Mouse (Mus musculus) CH12.LX (cell line): Measurements from ENCODE around the gene Podn. TPM values are rescaled to one million over a fixed set of nuclear protein-coding genes. Genes with fewer than 3 reads are reported as not detected.
"Not testable (repeated sequence)": the region's sequence is repeated elsewhere in the genome, so short reads cannot be mapped to it uniquely, and the experiment has no call there.

Experiments used
- DNase-seq: peaks from one replicate; pipeline ENCODE4 v3.0.0-alpha.2; 2013; ENCODE audit errors: extremely low read depth
- H3K27ac ChIP-seq: 2 replicates; pipeline ENCODE4 v1.5.1; 2012; ENCODE audit warnings: low read depth, mild to moderate bottlenecking, control low read depth, moderate library complexity; ENCODE audit not compliant: insufficient read depth
- H3K27me3 ChIP-seq: replicated peaks from 2 replicates; pipeline ENCODE3; 2012; ENCODE audit warnings: inconsistent platforms
- H3K36me3 ChIP-seq, 2 experiments: replicated peaks in 1 of 2; 2 replicates each; pipeline versions ENCODE3 to v1.6.1; 2012; ENCODE audit warnings: inconsistent platforms in 1 of 2, low read length in 1 of 2, mild to moderate bottlenecking in 1 of 2, mixed read lengths in 1 of 2, moderate library complexity in 1 of 2; ENCODE audit not compliant: control insufficient read depth in 1 of 2, insufficient read depth in 1 of 2
- H3K4me1 ChIP-seq, 2 experiments: 2 replicates each; pipeline ENCODE4 v1.6.1; 2012; ENCODE audit warnings: inconsistent platforms in 1 of 2, moderate library complexity in 1 of 2; ENCODE audit not compliant: insufficient read depth in 2 of 2, control insufficient read depth in 1 of 2
- H3K4me2 ChIP-seq: 2 replicates; pipeline ENCODE4 v1.6.1; 2012; ENCODE audit warnings: low read depth, mild to moderate bottlenecking, control low read depth; ENCODE audit not compliant: poor library complexity, insufficient read depth, severe bottlenecking
- H3K4me3 ChIP-seq, 3 experiments: fragments of 150-350 bp in 1 of 3; sonication (generic) in 1 of 3; replicated peaks in 1 of 3; 2 replicates each; pipeline versions ENCODE3 to v1.5.1; 2011 to 2012; ENCODE audit warnings: low read depth in 2 of 3, low read length in 2 of 3, mild to moderate bottlenecking in 2 of 3, moderate library complexity in 2 of 3, control low read depth in 1 of 3, improper control_type of control experiment in 1 of 3, inconsistent platforms in 1 of 3, mixed read lengths in 1 of 3; ENCODE audit not compliant: poor library complexity in 1 of 3
- H3K79me2 ChIP-seq: replicated peaks from 2 replicates; pipeline ENCODE4 v1.6.1; 2012; ENCODE audit warnings: mild to moderate bottlenecking, moderate library complexity; ENCODE audit not compliant: control insufficient read depth, poor library complexity, insufficient read depth, severe bottlenecking; ENCODE audit errors: extremely low read depth
- H3K9ac ChIP-seq: 2 replicates; pipeline ENCODE4 v1.6.1; 2012; ENCODE audit warnings: low read depth, mild to moderate bottlenecking, control low read depth, moderate library complexity; ENCODE audit not compliant: insufficient read depth
- H3K9me3 ChIP-seq: replicated peaks from 2 replicates; pipeline ENCODE3; 2012; ENCODE audit warnings: low read length, inconsistent platforms, mixed read lengths
- ELF1 ChIP-seq: IDR thresholded peaks from 2 replicates; pipeline ENCODE4 v1.6.1; 2014; ENCODE audit warnings: low read depth, mild to moderate bottlenecking, inconsistent platforms, low read length, improper control_type of control experiment
- HCFC1 ChIP-seq: IDR thresholded peaks from 2 replicates; pipeline ENCODE4 v1.6.1; 2012; ENCODE audit warnings: low read depth, mild to moderate bottlenecking, inconsistent platforms, low read length, improper control_type of control experiment
- IRF4 ChIP-seq: IDR thresholded peaks from 2 replicates; pipeline ENCODE4 v1.6.1; 2014; ENCODE audit warnings: low read depth, mild to moderate bottlenecking, inconsistent platforms, low read length, improper control_type of control experiment
- MAFK ChIP-seq: IDR thresholded peaks from 2 replicates; pipeline ENCODE4 v1.6.1; 2011; ENCODE audit warnings: low read length, improper control_type of control experiment; ENCODE audit not compliant: insufficient replicate concordance
- MAX ChIP-seq: IDR thresholded peaks from 2 replicates; pipeline ENCODE4 v1.6.1; 2011; ENCODE audit warnings: low read length, improper control_type of control experiment
- MEF2A ChIP-seq: IDR thresholded peaks from 2 replicates; pipeline ENCODE4 v1.6.1; 2014; ENCODE audit warnings: low read depth, mild to moderate bottlenecking, inconsistent platforms, low read length, improper control_type of control experiment, borderline replicate concordance
- MXI1 ChIP-seq: IDR thresholded peaks from 2 replicates; pipeline ENCODE4 v1.6.1; 2011; ENCODE audit warnings: mild to moderate bottlenecking, low read depth, low read length, improper control_type of control experiment
- NELFE ChIP-seq: IDR thresholded peaks from 2 replicates; pipeline ENCODE4 v1.6.1; 2011; ENCODE audit warnings: low read depth, low read length, improper control_type of control experiment
- NRF1 ChIP-seq: IDR thresholded peaks from 2 replicates; pipeline ENCODE4 v1.6.1; 2014; ENCODE audit warnings: low read depth, mild to moderate bottlenecking, inconsistent platforms, low read length, improper control_type of control experiment, moderate library complexity
- PAX5 ChIP-seq: IDR thresholded peaks from 2 replicates; pipeline ENCODE4 v1.6.1; 2012; ENCODE audit warnings: low read length, inconsistent platforms, mixed read lengths
- TCF12 ChIP-seq: IDR thresholded peaks from 2 replicates; pipeline ENCODE4 v1.6.1; 2014; ENCODE audit warnings: low read depth, mild to moderate bottlenecking, inconsistent platforms, low read length, improper control_type of control experiment
- UBTF ChIP-seq: IDR thresholded peaks from 2 replicates; pipeline ENCODE4 v1.6.1; 2012; ENCODE audit warnings: low read depth, mild to moderate bottlenecking, inconsistent platforms, low read length, improper control_type of control experiment, moderate library complexity
- USF1 ChIP-seq: IDR thresholded peaks from 2 replicates; pipeline ENCODE4 v1.6.1; 2014; ENCODE audit warnings: low read depth, mild to moderate bottlenecking, inconsistent platforms, low read length, improper control_type of control experiment
- USF2 ChIP-seq: conservative IDR thresholded peaks from 2 replicates; pipeline ENCODE4 v1.6.1; 2011; ENCODE audit warnings: low read depth, low read length, improper control_type of control experiment
- ZC3H11A ChIP-seq: IDR thresholded peaks from 2 replicates; pipeline ENCODE4 v1.6.1; 2012; ENCODE audit warnings: low read depth, mild to moderate bottlenecking, inconsistent platforms, low read length, improper control_type of control experiment
- dilution Hi-C: fragments of 300-500 bp; cut with MboI; formaldehyde crosslinking; loops from 2 replicates; pipeline ENCODE4 v1.14.3; 2020; ENCODE audit warnings: low sequenced_read_pairs; ENCODE audit not compliant: extremely low pct_unique_long_range_greater_than_20kb, extremely low pct_ligation_motif_present
- in situ Hi-C: fragments of 300-500 bp; cut with MboI; formaldehyde crosslinking; loops from 3 replicates; pipeline ENCODE4 v1.14.3; 2019; ENCODE audit warnings: low sequenced_read_pairs, low pct_ligation_motif_present, low pct_unique_long_range_greater_than_20kb, mixed read lengths
- polyA plus RNA-seq: library from polyadenylated mRNA; unstranded; fragments of >175 nt; gene quantifications from 2 replicates; pipeline ENCODE4 v1.2.1, GENCODE M21; 2012; ENCODE audit warnings: low read depth; ENCODE audit not compliant: insufficient read length
- total RNA-seq, 2 experiments: library from RNA; depleted of rRNA; stranded (reverse); fragments of 300-350 nt in 1 of 2; fragments of >200 nt in 1 of 2; gene quantifications; 2 replicates each; pipeline ENCODE4 v1.2.3; 2012 to 2014

Podn gene
- total and polyA plus RNA-seq, 3 experiments, result 0.04 TPM; not detected in 2

DNA sequence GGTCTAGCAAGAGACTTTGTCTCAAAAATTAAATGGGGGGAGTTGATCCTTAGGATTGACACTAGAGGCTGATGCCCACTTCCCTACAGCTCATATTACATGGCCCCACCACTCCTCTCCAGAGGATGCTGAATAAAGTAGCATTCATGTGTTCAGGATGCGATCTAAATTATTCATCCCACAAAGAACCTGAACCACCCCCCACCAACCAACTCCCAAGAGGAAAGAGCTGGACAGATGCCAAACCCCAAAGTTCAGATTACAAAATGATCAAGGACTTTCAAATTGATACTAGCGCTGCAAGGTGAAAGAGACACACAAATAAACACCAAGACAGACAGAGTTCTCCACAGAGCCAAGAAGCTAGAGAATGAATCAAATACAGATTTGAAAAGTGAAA is 16.5 kb downstream of the Podn start:
- Histone ChIP-seq H3K36me3 (peaks cover 3 to 48% of the 10 kb centered on the region in 2 experiments), H3K27ac (no peak overlapping the region), H3K4me1 (peaks cover 0 to 9% of the 10 kb centered on the region in 2 experiments; a peak in 2 of 4 replicates), H3K79me2 (no peaks in the 10 kb centered on the region), H3K27me3 (no peaks in the 10 kb centered on the region), H3K9me3 (peaks cover 2% of the 10 kb centered on the region), H3K4me3 (no peak overlapping the region)
- DNase-seq, result no peak
- dilution Hi-C loops, result no loop called here
- TF ChIP-seq MAX, result no peak
- no peak for TF ChIP-seq NRF1
- TF ChIP-seq MAFK, result no peak
- TF ChIP-seq NELFE, result no peak
- TF ChIP-seq MEF2A, result no peak
- no peak for TF ChIP-seq IRF4
- no peak for TF ChIP-seq TCF12
- TF ChIP-seq UBTF, result no peak
- no peak for TF ChIP-seq PAX5
- TF ChIP-seq, all 38 proteins: peak for 0
- no peak overlapping the region for H3K4me2 ChIP-seq
- H3K9ac ChIP-seq, result no peak overlapping the region
- in situ Hi-C loops, result no loop called here

DNA sequence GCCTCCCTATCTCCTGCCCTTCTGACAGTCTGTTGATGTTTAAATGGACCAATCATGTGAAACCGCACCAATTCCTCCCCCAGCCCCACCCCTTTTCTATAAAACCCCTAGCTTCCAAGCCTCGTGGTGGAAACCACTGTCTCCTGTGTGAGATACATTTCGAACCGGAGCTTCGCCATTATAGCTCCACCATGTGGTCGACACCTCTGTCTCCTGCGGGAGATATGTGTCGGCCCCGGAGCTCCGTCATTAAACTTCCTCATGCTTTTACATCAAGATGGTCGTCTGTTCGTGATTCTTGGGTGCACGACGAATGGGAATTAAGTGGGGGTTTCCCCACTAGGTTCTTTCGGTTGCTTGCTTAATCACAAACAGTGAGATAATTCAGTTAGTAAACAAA is 17.1 kb downstream of the Podn start:
- in situ Hi-C loops, H3K27ac ChIP-seq, dilution Hi-C loops, H3K4me1 ChIP-seq, H3K9ac ChIP-seq, H3K9me3 ChIP-seq, H3K4me2 ChIP-seq, H3K79me2 ChIP-seq, DNase-seq, H3K4me3 ChIP-seq, H3K27me3 ChIP-seq: not testable (repeated sequence)
- H3K36me3 ChIP-seq, result peaks cover 3 to 44% of the 10 kb centered on the region in 2 experiments

DNA sequence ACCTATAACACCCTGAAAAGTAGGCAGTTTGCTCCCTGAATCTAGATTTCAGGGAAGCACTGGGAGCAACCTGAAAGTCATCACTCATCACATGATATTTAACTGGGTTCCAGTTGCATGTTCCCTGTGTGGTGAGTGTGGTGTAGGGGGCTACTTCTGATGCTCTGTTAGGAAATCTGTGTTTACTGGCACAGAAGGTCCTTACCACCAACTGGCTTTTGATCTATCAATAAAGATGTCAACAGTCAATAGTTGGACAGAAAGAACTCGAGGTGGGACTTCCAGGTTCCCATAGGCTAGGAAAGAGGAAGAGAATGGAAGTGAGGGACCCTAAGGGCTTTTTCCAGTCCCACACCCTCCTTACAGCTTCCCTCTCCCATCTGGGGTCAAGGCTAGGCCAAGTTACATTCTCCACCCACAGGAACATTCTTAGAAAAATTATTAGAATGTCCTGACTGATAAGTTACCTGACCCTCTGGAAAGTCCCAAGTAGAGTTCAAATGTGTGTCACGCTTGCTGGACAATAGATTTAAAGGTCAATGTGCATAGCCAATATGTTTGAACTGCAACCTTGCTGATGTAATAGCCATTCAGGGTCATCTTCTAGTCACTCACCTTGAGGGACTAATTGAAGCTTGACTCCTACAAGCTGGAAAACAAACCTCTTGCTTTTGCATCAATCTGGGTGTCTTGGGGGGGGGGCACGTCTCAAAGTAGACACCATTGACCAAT is 18.9 kb downstream of the Podn start:
- no peak overlapping the region for H3K27ac ChIP-seq
- H3K9ac ChIP-seq, result no peak overlapping the region
- no peaks in the 10 kb centered on the region for H3K79me2 ChIP-seq
- in situ Hi-C loops, result no loop called here
- H3K36me3 ChIP-seq, result peaks cover 3 to 43% of the 10 kb centered on the region in 2 experiments
- H3K4me2 ChIP-seq, result no peak overlapping the region
- H3K27me3 ChIP-seq, result no peaks in the 10 kb centered on the region
- dilution Hi-C loops, result no loop called here
- H3K9me3 ChIP-seq, result peaks cover 2% of the 10 kb centered on the region
- DNase-seq, result no peak
- H3K4me1 ChIP-seq, result peaks cover 0 to 7% of the 10 kb centered on the region in 2 experiments; a peak in 2 of 4 replicates
- no peak for TF ChIP-seq USF2
- no peak for TF ChIP-seq UBTF
- no peak for TF ChIP-seq MXI1
- TF ChIP-seq ELF1, result no peak
- TF ChIP-seq USF1, result no peak
- TF ChIP-seq HCFC1, result no peak
- no peak for TF ChIP-seq ZC3H11A
- no peak overlapping the region for H3K4me3 ChIP-seq
